Mouse (Mus musculus) E14TG2a.4 (cell line): ENCODE measurements around the gene Zfp978.
"Not testable (repeated sequence)": the region's sequence is repeated elsewhere in the genome, so short reads cannot be mapped to it uniquely, and the experiment has no call there.

Source experiments
- H3K27me3 ChIP-seq: 2 replicates; pipeline ENCODE4 v1.6.1; 2014; ENCODE audit warnings: low read length, control low read depth; ENCODE audit not compliant: insufficient read depth
- H3K36me3 ChIP-seq: 2 replicates; pipeline ENCODE4 v1.6.1; 2014; ENCODE audit warnings: low read length, control low read depth; ENCODE audit not compliant: insufficient read depth
- H3K4me1 ChIP-seq: replicated peaks from 2 replicates; pipeline ENCODE4 v1.6.1; 2014; ENCODE audit warnings: low read depth, low read length, control low read depth
- H3K4me3 ChIP-seq: replicated peaks from 2 replicates; pipeline ENCODE4 v1.5.1; 2014; ENCODE audit warnings: mild to moderate bottlenecking, low read length
- H3K9me3 ChIP-seq: 2 replicates; pipeline ENCODE4 v1.6.1; 2014; ENCODE audit warnings: low read length, control low read depth
- CTCF ChIP-seq: conservative IDR thresholded peaks from 2 replicates; pipeline ENCODE4 v1.5.1; 2014; ENCODE audit warnings: low read length
- POU5F1 ChIP-seq: IDR thresholded peaks from 2 replicates; pipeline ENCODE4 v1.6.1; 2014; ENCODE audit warnings: low read length, borderline replicate concordance

Gene Zfp978

GRCm38 (mm10) chr4:147397201-147397600 is 36.1 kb downstream of the Zfp978 start:
- H3K9me3 ChIP-seq, result peaks cover 28% of the 10 kb centered on the region
- H3K4me1 ChIP-seq, H3K36me3 ChIP-seq, H3K4me3 ChIP-seq, H3K27me3 ChIP-seq: not testable (repeated sequence)

- not testable (repeated sequence) for H3K27me3 ChIP-seq, H3K36me3 ChIP-seq, H3K4me1 ChIP-seq, H3K4me3 ChIP-seq
- H3K9me3 ChIP-seq, result peaks cover 34% of the 10 kb centered on the region
These were observed 37.0 kb downstream of the Zfp978 start for GRCm38 (mm10) chr4:147397934-147398682.

- H3K36me3 ChIP-seq, H3K27me3 ChIP-seq, H3K4me3 ChIP-seq, H3K4me1 ChIP-seq: not testable (repeated sequence)
- H3K9me3 ChIP-seq, result peaks cover 39% of the 10 kb centered on the region
These were observed 37.6 kb downstream of the Zfp978 start for GRCm38 (mm10) chr4:147398741-147399140.

- H3K4me1 ChIP-seq, H3K27me3 ChIP-seq, H3K36me3 ChIP-seq, H3K4me3 ChIP-seq: not testable (repeated sequence)
- peaks cover 47% of the 10 kb centered on the region for H3K9me3 ChIP-seq
These were observed 38.4 kb downstream of the Zfp978 start for GRCm38 (mm10) chr4:147399505-147399904.

- H3K4me3 ChIP-seq, H3K36me3 ChIP-seq, H3K4me1 ChIP-seq, H3K27me3 ChIP-seq: not testable (repeated sequence)
- peaks cover 48% of the 10 kb centered on the region for H3K9me3 ChIP-seq
These were observed 39.1 kb downstream of the Zfp978 start for GRCm38 (mm10) chr4:147400031-147400847.

- peaks cover 48% of the 10 kb centered on the region for H3K9me3 ChIP-seq
- H3K36me3 ChIP-seq, H3K27me3 ChIP-seq, H3K4me3 ChIP-seq, H3K4me1 ChIP-seq: not testable (repeated sequence)
- 0 out of 2 replicates have a peak, but pooled peaks have one; percentile 1 for TF ChIP-seq POU5F1
These were observed 40.0 kb downstream of the Zfp978 start for GRCm38 (mm10) chr4:147400848-147401715.

- H3K4me1 ChIP-seq, H3K36me3 ChIP-seq, H3K4me3 ChIP-seq, H3K27me3 ChIP-seq: not testable (repeated sequence)
- peak; percentile 28 for TF ChIP-seq CTCF
- H3K9me3 ChIP-seq, result peaks cover 48% of the 10 kb centered on the region
These were observed 40.8 kb downstream of the Zfp978 start for GRCm38 (mm10) chr4:147401736-147402506.

GRCm38 (mm10) chr4:147402507-147402890 is 41.4 kb downstream of the Zfp978 start:
- not testable (repeated sequence) for H3K4me1 ChIP-seq, H3K4me3 ChIP-seq, H3K27me3 ChIP-seq, H3K36me3 ChIP-seq
- peaks cover 48% of the 10 kb centered on the region for H3K9me3 ChIP-seq

DNA sequence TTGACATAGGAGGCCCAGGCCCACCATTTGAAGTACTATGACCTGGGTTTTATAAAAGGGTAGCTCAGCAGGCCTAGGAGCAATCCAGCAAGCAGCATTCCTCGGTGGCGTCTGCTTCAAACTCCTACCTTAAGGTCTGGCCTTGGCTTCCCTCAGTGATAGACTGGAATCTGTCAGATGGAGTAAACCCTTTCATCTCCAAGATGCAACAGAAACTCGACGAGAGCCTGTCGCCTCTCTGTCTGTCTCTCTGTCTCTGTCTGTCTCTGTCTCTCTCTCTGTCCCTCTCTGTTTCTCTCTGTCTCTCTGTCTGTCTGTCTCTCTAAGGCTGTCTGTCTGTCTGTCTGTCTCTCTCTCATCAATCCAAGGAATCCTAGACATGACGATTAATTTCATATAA is 42.4 kb downstream of the Zfp978 start:
- not testable (repeated sequence) for H3K4me3 ChIP-seq, H3K36me3 ChIP-seq, H3K27me3 ChIP-seq, H3K4me1 ChIP-seq
- H3K9me3 ChIP-seq, result peaks cover 43% of the 10 kb centered on the region

DNA sequence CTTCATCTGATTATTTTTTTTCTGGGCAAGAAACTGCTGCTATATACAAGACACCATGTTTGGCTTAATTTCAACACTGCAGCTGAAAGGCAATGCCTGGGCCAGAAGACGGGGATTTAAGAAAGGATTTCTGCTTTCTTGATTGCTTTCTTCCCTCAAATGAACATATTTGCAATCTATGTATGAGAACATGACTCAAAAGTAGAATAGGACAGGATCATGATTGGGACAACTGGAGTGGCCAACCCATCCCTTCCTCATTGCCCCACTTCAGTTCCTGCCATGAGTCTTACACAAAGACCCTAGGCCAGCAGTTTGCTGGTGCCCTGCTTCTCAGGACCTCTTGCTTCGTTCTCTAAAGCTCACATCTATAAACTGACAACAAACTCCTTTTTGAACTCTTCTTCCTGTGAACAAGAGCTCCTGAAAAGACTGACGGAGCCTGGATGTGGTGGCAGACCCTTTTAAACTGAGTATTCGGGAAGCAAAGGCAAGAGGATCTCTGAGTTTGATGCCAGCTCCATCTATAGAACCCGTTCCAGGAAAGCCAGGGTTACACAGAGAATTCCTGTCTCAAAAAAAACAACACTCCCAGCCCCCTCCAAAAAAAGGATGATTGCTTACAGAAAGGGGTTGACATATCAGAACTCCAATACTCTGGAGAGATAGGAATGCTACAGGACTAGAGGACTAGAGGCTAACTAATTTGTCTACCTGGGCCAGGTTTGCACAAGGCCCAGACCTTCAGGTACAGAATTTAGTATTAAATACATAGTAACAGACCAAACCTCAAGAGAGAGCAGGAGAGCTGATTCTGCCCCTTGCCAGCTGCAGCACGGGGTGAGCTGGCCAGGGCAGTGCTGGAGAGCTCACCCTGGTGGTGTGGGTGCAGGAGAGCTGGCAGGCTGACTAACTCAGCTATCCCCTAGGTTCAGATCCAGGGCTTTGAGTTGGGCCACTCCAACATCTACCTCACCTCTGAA is 43.1 kb downstream of the Zfp978 start:
- peaks cover 39% of the 10 kb centered on the region for H3K9me3 ChIP-seq
- not testable (repeated sequence) for H3K27me3 ChIP-seq, H3K4me1 ChIP-seq, H3K36me3 ChIP-seq, H3K4me3 ChIP-seq
